Mouse (Mus musculus): Measurements from ENCODE around the gene Smpd3. TPM values are rescaled to one million over a fixed set of nuclear protein-coding genes. Genes with fewer than 3 reads are reported as not detected.

Gene Smpd3
- total RNA-seq, 2 experiments from 2014 or later: 5.2 to 6.7 TPM

- no peak for DNase-seq
Observed at GRCm38 (mm10) chr8:106213959-106214358, 123.8 kb downstream of the Smpd3 start.

GRCm38 (mm10) chr8:106211421-106211820 is 126.4 kb downstream of the Smpd3 start:
- DNase-seq: no peak

- peak; percentile 97 for DNase-seq
Observed at GRCm38 (mm10) chr8:106210821-106211345, 126.9 kb downstream of the Smpd3 start, which contains the start of the genes Slc7a6os and Prmt7. Gene Slc7a6os (minus strand): TSS chr8:106210935. Gene Prmt7 (plus strand): TSS chr8:106210936.

GRCm38 (mm10) chr8:106210035-106210731 is 127.6 kb downstream of the Smpd3 start:
- peak; percentile 51 for DNase-seq

Other genes with a start within 250 kb of the Smpd3 start
- gene Esrp2, start 201.0 kb downstream of the Smpd3 start, total RNA-seq (2021): under 1 TPM; 0.54 to 0.91 TPM
- 1 to 10 TPM; 4.2 to 4.9 TPM for gene Pla2g15, start 187.6 kb downstream of the Smpd3 start, total RNA-seq (2021)
- 10 to 100 TPM; 17.1 to 18.9 TPM for gene Slc7a6, start 169.1 kb downstream of the Smpd3 start, total RNA-seq (2021)
- 10 to 100 TPM; 17.0 to 17.1 TPM for gene Slc7a6os, start 127.1 kb downstream of the Smpd3 start, total RNA-seq (2021)
- gene Prmt7, start 127.1 kb downstream of the Smpd3 start, total RNA-seq (2021): 10 to 100 TPM; 24.1 to 25.5 TPM
- 10 to 100 TPM; 12.4 to 13.1 TPM for gene Zfp90, start 77.3 kb upstream of the Smpd3 start, total RNA-seq (2021)
- gene 6030452D12Rik, start 162.5 kb upstream of the Smpd3 start, total RNA-seq (2021): not detected
- gene Cdh3, start 172.9 kb upstream of the Smpd3 start, total RNA-seq (2021): 1 to 10 TPM; 8.1 to 9.0 TPM
- gene Gm10073, start 235.5 kb upstream of the Smpd3 start, total RNA-seq (2021): 100 to 1,000 TPM; 125 to 128 TPM

Measured in heart, postnatal 4 days (tissue).